Mouse (Mus musculus) forebrain, embryonic 16.5 days (tissue): ENCODE results near the gene Veph1. TPM values are rescaled to one million over a fixed set of nuclear protein-coding genes. Genes with fewer than 3 reads are reported as not detected.
"Not testable (repeated sequence)": the region's sequence is repeated elsewhere in the genome, so short reads cannot be mapped to it uniquely, and the experiment has no call there.

Source experiments
- ATAC-seq: fragments of 200-750 bp; cut with Nextera tagmentation; 2 replicates; pipeline ENCODE4 v1.8.0; 2017; ENCODE audit warnings: mild to moderate bottlenecking, moderate library complexity
- H3K27ac ChIP-seq: fragments of 300-500 bp; sonication (generic); 2 replicates; pipeline ENCODE4 v1.5.1; 2014; ENCODE audit warnings: low read length, control low read depth
- H3K27me3 ChIP-seq: fragments of 300-500 bp; sonication (generic); replicated peaks from 2 replicates; pipeline ENCODE4 v1.6.1; 2014; ENCODE audit warnings: low read length; ENCODE audit not compliant: control insufficient read depth, insufficient read depth
- H3K36me3 ChIP-seq: fragments of 300-500 bp; sonication (generic); 2 replicates; pipeline ENCODE4 v1.6.1; 2014; ENCODE audit not compliant: control insufficient read depth, insufficient read depth
- H3K4me1 ChIP-seq: fragments of 300-500 bp; sonication (generic); replicated peaks from 2 replicates; pipeline ENCODE4 v1.6.1; 2014; ENCODE audit warnings: low read length; ENCODE audit not compliant: control insufficient read depth, insufficient read depth
- H3K4me2 ChIP-seq: fragments of 300-500 bp; sonication (generic); 2 replicates; pipeline ENCODE4 v1.6.1; 2014; ENCODE audit warnings: mild to moderate bottlenecking, low read length, control low read depth
- H3K4me3 ChIP-seq: fragments of 300-500 bp; sonication (generic); replicated peaks from 2 replicates; pipeline ENCODE4 v1.5.1; 2014; ENCODE audit warnings: mild to moderate bottlenecking, low read length, control low read depth
- H3K9ac ChIP-seq: fragments of 300-500 bp; sonication (generic); replicated peaks from 2 replicates; pipeline ENCODE4 v1.6.1; 2014; ENCODE audit warnings: low read depth, low read length, control low read depth
- H3K9me3 ChIP-seq: fragments of 300-500 bp; sonication (generic); 2 replicates; pipeline ENCODE4 v1.6.1; 2016; ENCODE audit warnings: low read length; ENCODE audit not compliant: control insufficient read depth
- WGBS: fragments of 180-500 bp; shearing (Covaris S2); extraction: QIAGEN DNeasy Blood & Tissue Kit; methylation state at CpG from one replicate; pipeline ENCODE4 v1.1.7; 2014; 5-methylcytosine and 5-hydroxymethylcytosine counted together
- polyA plus RNA-seq: library from polyadenylated mRNA; unstranded; fragments of >200 nt; fragmentation: Nextera tagmentation; extraction: Ambion mirVana; gene quantifications from 2 replicates; pipeline ENCODE4 v1.2.1, GENCODE M21; 2015

Gene Veph1
- polyA plus RNA-seq, 1 experiment from 2014 or later: 9.2 TPM

GRCm38 (mm10) chr3:66240476-66240875 is 56.2 kb downstream of the Veph1 start:
- no peak overlapping the region for H3K9ac ChIP-seq
- no peak for ATAC-seq
- no peak overlapping the region for H3K27ac ChIP-seq
- H3K4me3 ChIP-seq: no peak overlapping the region
- no peaks in the 10 kb centered on the region for H3K9me3 ChIP-seq
- no peaks in the 10 kb centered on the region for H3K4me1 ChIP-seq
- H3K36me3 ChIP-seq: no peaks in the 10 kb centered on the region
- no peaks in the 10 kb centered on the region for H3K27me3 ChIP-seq
- H3K4me2 ChIP-seq: no peak overlapping the region

DNA sequence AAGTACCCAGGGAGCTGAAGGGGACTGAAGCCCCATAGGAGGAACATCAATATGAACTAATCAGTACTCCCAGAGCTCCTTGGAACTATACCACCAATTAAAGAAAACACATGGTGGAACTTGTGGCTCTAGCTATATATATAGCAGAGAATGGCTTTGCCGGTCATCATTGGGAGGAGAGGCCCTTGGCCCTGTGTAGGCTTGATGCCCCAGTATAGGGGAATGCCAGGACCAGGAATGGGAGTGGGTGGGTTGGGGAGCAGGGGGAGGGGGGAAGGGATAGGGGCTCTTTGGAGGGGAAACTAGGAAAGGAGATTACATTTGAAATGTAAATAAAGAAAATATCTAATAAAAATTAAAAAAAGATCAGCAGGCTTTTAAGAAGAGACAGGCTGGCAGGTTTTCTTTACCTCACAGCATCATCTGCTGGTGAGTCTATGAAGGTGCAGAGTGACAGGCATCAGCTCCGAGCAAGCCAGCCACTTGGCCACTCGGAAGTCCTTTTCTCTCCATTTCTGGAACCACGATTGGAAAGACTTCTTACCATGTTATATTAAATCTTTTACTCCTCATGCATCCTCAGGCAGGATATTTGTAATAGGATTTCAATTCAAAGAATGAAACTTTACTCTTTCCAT is 60.3 kb downstream of the Veph1 start:
- H3K27me3 ChIP-seq, H3K9ac ChIP-seq, H3K27ac ChIP-seq, H3K9me3 ChIP-seq, H3K4me2 ChIP-seq, H3K4me1 ChIP-seq, H3K36me3 ChIP-seq, H3K4me3 ChIP-seq: not testable (repeated sequence)
- WGBS: 44% methylated on average over 4 of the region's 4 CpGs
- peak; percentile 77; the same call in 1 of the 2 replicates for ATAC-seq

- Histone ChIP-seq H3K9ac (no peak overlapping the region), H3K27me3 (no peaks in the 10 kb centered on the region), H3K4me2 (no peak overlapping the region), H3K36me3 (no peaks in the 10 kb centered on the region), H3K9me3 (no peaks in the 10 kb centered on the region), H3K27ac (no peak overlapping the region), H3K4me1 (peaks cover 9% of the 10 kb centered on the region), H3K4me3 (no peak overlapping the region)
- WGBS: 85% methylated on average over 15 of the region's 15 CpGs
- no peak for ATAC-seq
These were observed 71.6 kb downstream of the Veph1 start for GRCm38 (mm10) chr3:66224931-66225537.

DNA sequence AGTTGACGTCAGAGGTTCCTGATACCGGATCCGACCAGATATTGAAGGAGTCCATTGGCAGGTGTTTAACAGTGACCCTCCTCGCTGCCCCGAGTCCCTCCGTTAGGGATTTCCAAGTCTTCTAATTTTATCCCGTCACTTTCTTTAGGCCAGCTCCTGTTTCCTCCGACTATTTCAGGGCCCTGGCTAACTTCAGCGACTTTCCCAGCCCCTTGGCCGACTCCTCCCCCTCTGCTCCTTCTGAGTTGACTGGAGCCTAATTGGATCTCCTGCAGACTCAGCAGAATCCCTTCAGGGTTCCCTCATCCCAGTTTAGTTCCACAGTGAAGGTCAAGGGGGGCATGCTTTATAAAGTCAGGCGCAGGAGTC is 75.4 kb downstream of the Veph1 start:
- H3K27ac ChIP-seq: no peak overlapping the region
- WGBS: 2% methylated on average over 11 of the region's 11 CpGs
- H3K4me2 ChIP-seq: peak overlapping the region; percentile 90

GRCm38 (mm10) chr3:66220554-66221242 is 75.9 kb downstream of the Veph1 start:
- H3K27ac ChIP-seq: peak overlapping the region; percentile 26; the same call in 1 of the 2 replicates
- H3K4me3 ChIP-seq: peak overlapping the region; percentile 57
- ATAC-seq: peak; percentile 94
- H3K9ac ChIP-seq: peak overlapping the region; percentile 81
- H3K4me2 ChIP-seq: peak overlapping the region; percentile 90
- H3K9me3 ChIP-seq: no peaks in the 10 kb centered on the region
- no peaks in the 10 kb centered on the region for H3K36me3 ChIP-seq
- no peaks in the 10 kb centered on the region for H3K27me3 ChIP-seq
- H3K4me1 ChIP-seq: peaks cover 14% of the 10 kb centered on the region
- WGBS: under 1% methylated on average over 54 of the region's 54 CpGs

More for the DNA sequence above, 75.4 kb downstream of the Veph1 start:
- Histone ChIP-seq H3K9me3 (no peaks in the 10 kb centered on the region), H3K4me3 (peak overlapping the region; percentile 57), H3K4me1 (peaks cover 14% of the 10 kb centered on the region), H3K9ac (peak overlapping the region; percentile 81), H3K36me3 (no peaks in the 10 kb centered on the region), H3K27me3 (no peaks in the 10 kb centered on the region)
- ATAC-seq: peak; percentile 19

DNA sequence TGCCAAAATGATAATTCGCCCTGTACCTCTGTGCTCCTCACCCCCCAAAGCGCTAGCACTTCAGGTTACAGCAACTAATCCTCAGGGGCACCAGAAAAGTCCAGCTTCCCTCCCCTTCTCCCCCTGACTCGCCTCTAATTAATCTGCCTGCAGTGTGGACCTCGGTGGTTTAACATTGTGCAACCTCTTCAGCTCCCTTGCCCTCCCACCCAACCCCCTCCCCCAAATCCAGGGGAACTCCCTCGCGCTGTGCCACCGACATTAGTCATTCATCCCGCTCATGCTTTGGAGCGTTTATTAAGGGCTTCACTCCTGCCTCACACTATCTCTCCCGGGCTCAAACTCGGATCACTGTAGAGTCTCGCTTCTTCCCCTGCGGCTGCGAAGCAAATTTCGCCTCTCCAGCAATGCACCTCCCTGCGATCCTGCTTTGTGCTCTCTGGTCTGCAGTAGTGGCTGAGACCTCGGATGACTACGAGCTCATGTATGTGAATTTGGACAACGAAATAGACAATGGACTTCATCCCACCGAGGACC is 76.9 kb downstream of the Veph1 start, which contains the start of gene Ptx3:
TSS of gene Ptx3 (plus strand) at position 256 of the 537 bp plus-strand sequence.
- WGBS: 2% methylated on average over 20 of the region's 20 CpGs
- Histone ChIP-seq H3K9me3 (no peaks in the 10 kb centered on the region), H3K27me3 (no peaks in the 10 kb centered on the region), H3K9ac (peak within 1 kb of the TSS; percentile 81), H3K36me3 (no peaks in the 10 kb centered on the region), H3K27ac (peak within 1 kb of the TSS; percentile 26; the same call in 1 of the 2 replicates), H3K4me2 (peak within 1 kb of the TSS; percentile 90), H3K4me1 (peaks cover 14% of the 10 kb centered on the region), H3K4me3 (peak within 1 kb of the TSS; percentile 57)
- peak; percentile 46 for ATAC-seq

GRCm38 (mm10) chr3:66215759-66216158 is 80.9 kb downstream of the Veph1 start:
- 79% methylated on average over 8 of the region's 8 CpGs for WGBS
- Histone ChIP-seq H3K27ac (no peak overlapping the region), H3K9ac (no peak overlapping the region), H3K4me1 (peaks cover 6% of the 10 kb centered on the region), H3K27me3 (no peaks in the 10 kb centered on the region), H3K4me3 (no peak overlapping the region), H3K36me3 (no peaks in the 10 kb centered on the region), H3K4me2 (no peak overlapping the region), H3K9me3 (no peaks in the 10 kb centered on the region)
- ATAC-seq: no peak

GRCm38 (mm10) chr3:66213524-66213923 is 83.1 kb downstream of the Veph1 start:
- H3K9me3 ChIP-seq: no peaks in the 10 kb centered on the region
- H3K4me2 ChIP-seq: no peak overlapping the region
- ATAC-seq: no peak
- no peaks in the 10 kb centered on the region for H3K4me1 ChIP-seq
- H3K27me3 ChIP-seq: no peaks in the 10 kb centered on the region
- no peak overlapping the region for H3K27ac ChIP-seq
- WGBS: 93% methylated on average over 1 of the region's 1 CpGs
- no peaks in the 10 kb centered on the region for H3K36me3 ChIP-seq
- H3K9ac ChIP-seq: no peak overlapping the region
- H3K4me3 ChIP-seq: no peak overlapping the region

GRCm38 (mm10) chr3:66208836-66209573 is 87.6 kb downstream of the Veph1 start:
- WGBS: 70% methylated on average over 4 of the region's 4 CpGs
- no peak for ATAC-seq
- Histone ChIP-seq H3K4me2 (no peak overlapping the region), H3K9me3 (no peaks in the 10 kb centered on the region), H3K27ac (no peak overlapping the region), H3K4me1 (no peaks in the 10 kb centered on the region), H3K27me3 (no peaks in the 10 kb centered on the region), H3K36me3 (no peaks in the 10 kb centered on the region), H3K9ac (no peak overlapping the region), H3K4me3 (no peak overlapping the region)
